Mouse (Mus musculus) lung, adult 2 months (tissue): ENCODE data around the gene Ihh. TPM values are rescaled to one million over a fixed set of nuclear protein-coding genes. Genes with fewer than 3 reads are reported as not detected.

Experiments used
- DNase-seq: peaks from one replicate; pipeline ENCODE4 v3.0.0; 2022
- H3K4me1 ChIP-seq: fragments of 200-500 bp; 2 replicates; pipeline ENCODE4 v1.6.1; 2011; ENCODE audit warnings: low read length; ENCODE audit not compliant: control insufficient read depth, insufficient read depth
- H3K4me3 ChIP-seq: fragments of 200-500 bp; replicated peaks from 2 replicates; pipeline ENCODE3; 2011; ENCODE audit warnings: low read depth, mild to moderate bottlenecking, control low read depth, low read length; ENCODE audit errors: extremely low read depth
- CTCF ChIP-seq: fragments of 200-500 bp; IDR thresholded peaks from 2 replicates; pipeline ENCODE4 v1.5.1; 2011; ENCODE audit warnings: mild to moderate bottlenecking, low read length, control low read depth; ENCODE audit not compliant: insufficient read depth
- POLR2A ChIP-seq: fragments of 200-500 bp; IDR thresholded peaks from 2 replicates; pipeline ENCODE4 v1.6.1; 2011; ENCODE audit warnings: low read depth, mild to moderate bottlenecking, control low read depth, low read length, borderline replicate concordance; ENCODE audit errors: extremely low read depth
- WGBS: fragments of 180-500 bp; shearing (Covaris S2); methylation state at CpG from one replicate; pipeline ENCODE4 v1.1.7; 2018; 5-methylcytosine and 5-hydroxymethylcytosine counted together
- polyA plus RNA-seq: library from polyadenylated mRNA; depleted of rRNA; stranded (reverse); fragments of >200 nt; gene quantifications from 2 replicates; pipeline ENCODE4 v1.2.3, GENCODE M21; 2012

Gene Ihh
- polyA plus RNA-seq, 1 experiment, result 0.54 TPM

DNA sequence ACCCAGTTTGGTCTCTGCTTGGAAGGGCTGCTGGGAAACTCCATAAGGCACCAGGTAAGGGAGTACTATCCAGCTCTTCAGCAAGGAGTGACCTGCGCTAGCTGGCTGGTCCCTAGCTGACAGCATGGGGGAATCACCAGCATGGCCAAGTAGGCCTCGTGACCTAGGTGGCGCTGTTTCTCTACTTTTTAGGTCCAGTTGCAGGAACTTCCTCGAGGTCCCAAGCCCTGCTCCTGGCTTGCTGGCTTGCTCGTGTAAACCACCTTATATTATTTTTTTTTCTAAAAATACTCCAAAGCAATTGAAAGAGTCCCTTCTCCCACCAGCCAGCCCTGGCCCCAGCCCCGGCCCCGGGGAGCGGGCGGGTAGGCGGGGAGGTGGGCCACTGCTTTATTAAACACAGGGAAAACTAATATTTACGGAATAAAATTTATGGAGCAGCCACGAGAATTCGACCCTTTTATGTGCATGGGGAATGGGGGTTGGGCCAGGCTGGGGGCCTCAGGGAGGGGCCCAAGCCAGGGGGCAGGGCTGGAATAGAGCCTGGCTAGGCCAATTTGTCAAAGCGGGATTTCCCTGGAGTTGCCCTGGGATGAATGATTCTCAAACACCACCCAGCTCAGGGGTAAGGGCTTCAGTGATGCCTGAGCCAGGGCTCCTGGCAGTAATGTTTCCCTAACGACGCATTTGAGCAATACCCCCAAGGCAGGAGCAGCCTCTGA lies 13.2 kb upstream of the Ihh start:
- Histone ChIP-seq H3K4me3 (no peak overlapping the region), H3K4me1 (no peaks in the 10 kb centered on the region)
- DNase-seq, result peak; percentile 70
- 10% methylated on average over 16 of the region's 16 CpGs for WGBS
- peak; percentile 92 for TF ChIP-seq CTCF
- TF ChIP-seq POLR2A, result no peak

DNA sequence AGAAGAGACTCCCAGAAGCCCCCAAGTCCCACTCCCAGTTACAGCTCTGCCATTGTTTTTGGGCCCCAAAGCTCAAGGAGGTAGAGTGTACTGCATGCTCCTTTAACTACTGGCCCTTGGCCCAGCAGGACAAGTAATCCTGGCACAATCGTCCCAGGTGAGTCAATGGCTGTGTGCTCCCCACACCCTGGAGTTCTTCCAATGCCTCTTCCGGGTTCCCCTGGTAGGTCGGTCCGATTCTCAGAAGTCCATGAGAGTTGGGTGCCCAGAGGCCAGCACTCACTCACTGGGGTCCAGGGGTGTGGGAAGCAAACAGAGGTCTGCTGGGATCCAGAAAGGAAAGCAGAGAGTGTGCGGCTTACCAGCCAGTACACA lies 11.4 kb upstream of the Ihh start:
- WGBS, result 71% methylated on average over 5 of the region's 5 CpGs
- no peak for TF ChIP-seq CTCF
- TF ChIP-seq POLR2A, result no peak
- DNase-seq, result no peak

DNA sequence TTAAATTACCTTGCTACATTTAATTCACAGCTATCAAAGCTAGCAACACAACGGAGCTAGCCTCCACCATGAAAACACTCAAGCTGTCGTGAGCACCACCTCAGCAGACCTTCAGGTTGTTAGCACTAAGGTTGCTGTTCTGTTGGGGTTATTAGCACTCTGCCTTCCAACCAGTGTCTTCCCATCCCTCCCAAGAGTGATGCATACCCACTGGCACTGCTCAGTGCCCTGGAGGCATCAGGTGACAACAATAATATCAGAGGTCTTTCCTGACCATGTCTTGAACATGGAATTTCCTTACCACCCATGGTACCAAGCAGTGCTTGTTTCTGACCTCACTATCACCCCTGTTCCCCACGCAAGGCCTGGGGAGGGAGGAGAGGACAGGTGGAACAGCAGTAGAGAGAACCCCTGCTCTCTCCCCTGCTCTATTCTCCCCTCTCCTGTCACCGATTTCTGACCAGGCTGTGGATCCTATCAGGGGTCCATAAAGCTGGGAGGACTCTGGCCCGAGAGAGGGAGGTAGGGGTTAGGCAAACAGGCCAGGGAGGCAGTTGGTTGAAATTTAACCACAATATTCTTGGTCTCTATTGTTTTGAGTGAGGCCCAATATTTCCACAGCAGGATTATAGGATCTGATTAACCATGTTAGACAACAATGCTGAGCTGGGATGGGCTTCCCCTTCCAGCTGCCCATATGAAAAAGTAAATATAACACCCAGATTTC lies 10.8 kb upstream of the Ihh start:
- no peak for TF ChIP-seq CTCF
- no peak for TF ChIP-seq POLR2A
- 68% methylated on average over 5 of the region's 5 CpGs for WGBS
- Histone ChIP-seq H3K4me1 (no peaks in the 10 kb centered on the region), H3K4me3 (no peak overlapping the region)
- DNase-seq, result no peak

More for the DNA sequence above, 11.4 kb upstream of the Ihh start:
- Histone ChIP-seq H3K4me1 (no peaks in the 10 kb centered on the region), H3K4me3 (no peak overlapping the region)

DNA sequence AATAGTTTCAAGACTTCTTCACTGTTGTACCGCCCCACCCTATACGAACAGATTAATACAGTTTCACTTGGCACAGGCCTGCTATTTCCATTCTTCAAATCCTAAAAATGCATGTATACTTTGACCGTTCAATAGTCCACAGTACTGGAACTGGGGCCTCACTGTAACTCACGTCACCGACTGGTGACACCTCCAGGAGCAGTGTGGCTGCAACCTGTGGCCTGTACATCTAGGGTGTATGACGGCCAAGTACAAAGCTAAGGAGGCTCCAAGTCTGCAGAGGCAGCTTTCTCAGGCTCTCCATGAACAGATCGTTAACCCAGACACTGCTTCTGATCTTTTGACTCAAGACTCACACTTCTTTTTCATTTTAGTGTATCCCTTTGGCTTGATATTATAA lies 10.2 kb upstream of the Ihh start:
- H3K4me1 ChIP-seq, result no peaks in the 10 kb centered on the region

DNA sequence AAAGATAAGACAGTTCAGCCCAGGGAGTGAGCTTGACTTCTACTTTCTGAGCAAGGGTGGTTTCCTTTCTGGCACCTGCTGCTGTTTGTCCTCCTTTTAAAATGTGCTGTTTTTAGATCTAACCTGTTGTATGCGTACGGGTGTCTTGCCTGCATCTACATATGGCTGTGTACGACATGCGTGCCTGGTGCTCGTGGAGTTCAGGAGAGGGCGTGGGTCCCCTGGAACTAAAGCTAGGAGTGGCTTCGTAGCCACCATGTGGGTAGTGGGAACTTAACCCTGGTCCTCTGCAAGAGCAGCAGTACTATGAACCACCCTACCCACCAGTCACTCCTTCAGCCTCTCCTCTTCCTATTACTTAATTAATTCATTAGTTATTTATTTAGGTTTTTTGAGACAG lies 8.6 kb upstream of the Ihh start:
- no peaks in the 10 kb centered on the region for H3K4me1 ChIP-seq
- no peak overlapping the region for H3K4me3 ChIP-seq
- no peak for DNase-seq
- WGBS, result 78% methylated on average over 7 of the region's 7 CpGs
- TF ChIP-seq CTCF (no peak), POLR2A (no peak)

More for the DNA sequence above, 10.2 kb upstream of the Ihh start:
- no peak overlapping the region for H3K4me3 ChIP-seq
- 84% methylated on average over 7 of the region's 7 CpGs for WGBS
- no peak for DNase-seq
- TF ChIP-seq POLR2A (no peak), CTCF (no peak)

DNA sequence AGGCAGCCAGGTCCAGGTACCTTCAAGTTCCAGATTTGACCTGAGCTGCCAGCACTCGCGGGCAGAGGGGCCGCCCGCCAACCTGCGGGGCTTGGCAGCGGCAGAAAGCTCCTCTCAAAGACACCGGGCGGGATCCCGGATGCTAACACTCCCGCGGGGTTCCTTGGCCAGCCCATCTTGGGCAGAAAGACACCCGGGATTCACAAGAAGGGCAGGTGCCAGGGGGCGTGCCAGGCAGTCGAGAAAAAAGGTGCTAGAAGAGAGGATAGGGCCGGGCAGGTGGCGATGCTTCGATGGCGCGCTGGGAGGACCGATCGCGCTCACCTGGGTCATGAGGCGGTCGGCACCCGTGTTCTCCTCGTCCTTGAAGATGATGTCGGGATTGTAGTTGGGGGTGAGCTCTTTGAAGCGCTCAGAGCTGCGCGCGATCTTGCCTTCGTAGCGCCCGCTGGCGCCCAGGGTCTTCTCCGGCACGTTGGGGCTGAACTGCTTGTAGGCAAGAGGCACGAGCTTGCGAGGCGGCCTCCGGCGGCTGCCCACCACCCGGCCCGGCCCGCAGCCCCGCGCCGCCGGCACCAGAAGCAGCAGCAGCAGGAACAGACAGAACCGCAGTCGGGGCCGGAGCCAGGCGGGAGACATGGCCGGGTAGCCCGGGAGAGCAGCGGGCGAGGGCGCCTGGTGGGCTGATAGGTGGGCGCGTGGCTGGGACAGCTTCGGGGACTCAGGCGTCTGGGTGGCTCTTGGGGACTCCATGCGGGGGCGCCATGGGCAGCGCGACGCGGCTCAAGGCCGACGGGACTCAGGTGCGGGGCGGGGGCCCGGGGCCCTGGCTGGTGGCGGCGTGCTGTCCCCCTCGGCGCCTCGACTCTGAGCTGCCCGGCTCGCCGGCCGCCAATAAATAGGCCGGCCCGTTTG lies 639 bp downstream of the Ihh start:
- WGBS, result 3% methylated on average over 83 of the region's 84 CpGs
- H3K4me3 ChIP-seq, result no peak overlapping the region

DNA sequence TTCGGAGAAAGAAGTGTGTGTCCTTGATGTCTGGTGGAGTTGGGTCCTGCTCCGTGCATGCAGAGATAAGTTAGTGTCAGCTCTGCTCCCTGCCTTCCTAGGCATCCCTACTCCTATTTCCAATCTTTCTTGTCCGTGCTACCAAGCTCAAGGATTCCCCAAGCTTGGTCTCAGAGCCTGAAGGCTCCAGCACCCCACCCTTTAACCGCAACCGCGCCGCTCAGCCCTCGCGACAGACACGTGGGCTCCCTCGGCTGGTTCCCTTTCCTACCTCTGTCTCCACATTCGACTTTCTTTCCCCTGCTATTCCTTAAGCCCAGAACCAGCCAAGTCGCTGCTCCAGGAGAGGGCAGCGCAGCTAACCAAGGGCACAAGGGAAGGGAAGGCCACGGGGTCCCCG lies 1.4 kb downstream of the Ihh start:
- TF ChIP-seq POLR2A (no peak), CTCF (no peak)
- DNase-seq, result no peak
- H3K4me1 ChIP-seq, result 0 out of 2 replicates have a peak, but pooled peaks cover 5% of the 10 kb centered on the region
- 4% methylated on average over 16 of the region's 16 CpGs for WGBS
- H3K4me3 ChIP-seq, result no peak overlapping the region

More for the DNA sequence above, 639 bp downstream of the Ihh start:
- H3K4me1 ChIP-seq, result 0 out of 2 replicates have a peak, but pooled peaks cover 5% of the 10 kb centered on the region
- no peak for DNase-seq
- TF ChIP-seq CTCF (no peak), POLR2A (no peak)

DNA sequence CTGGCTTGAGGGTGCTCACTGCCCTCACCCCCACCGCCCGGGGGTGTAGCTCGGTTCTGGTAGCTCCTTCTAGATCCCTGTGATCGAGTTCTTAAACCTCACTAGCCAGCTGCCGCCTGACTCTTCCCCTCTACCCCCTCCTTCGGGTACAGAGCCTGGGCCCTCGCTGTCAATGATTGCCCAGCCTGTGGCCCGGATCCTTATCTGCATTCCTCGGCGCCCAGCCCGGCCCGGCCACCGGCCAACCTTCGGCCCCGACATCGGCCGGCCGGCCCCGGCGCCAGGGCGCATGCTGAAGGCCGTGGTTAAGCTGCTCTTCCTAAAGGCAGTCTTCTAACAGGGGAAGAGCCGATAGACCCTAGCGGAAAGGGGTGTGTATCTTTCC lies 1.8 kb downstream of the Ihh start:
- 3% methylated on average over 24 of the region's 24 CpGs for WGBS
- Histone ChIP-seq H3K4me1 (0 out of 2 replicates have a peak, but pooled peaks cover 5% of the 10 kb centered on the region), H3K4me3 (no peak overlapping the region)
- TF ChIP-seq CTCF (no peak), POLR2A (no peak)
- no peak for DNase-seq
